Mouse (Mus musculus): Measurements from ENCODE around the gene Rex1bd. TPM values are rescaled to one million over a fixed set of nuclear protein-coding genes. Genes with fewer than 3 reads are reported as not detected.
A peak's percentile ranks its signal among the peaks of the same experiment; 100 is the strongest.

The Rex1bd gene
- total RNA-seq (2021): 100 to 1,000 TPM; 108 to 114 TPM

- peak; percentile 96 for DNase-seq
- intact Hi-C loops (cut with DNase I): loop anchor here (10.0 kb wide), 1 partner anchor 92 kb away; no protein-coding TSS in a partner anchor
These were observed at the start of gene Rex1bd for GRCm38 (mm10) chr8:70506328-70507026. Gene Rex1bd (minus strand): TSS chr8:70506752.

- intact Hi-C loops (cut with DNase I): no loop called here
- no peak for DNase-seq
These were observed 48.7 kb upstream of the Rex1bd start for GRCm38 (mm10) chr8:70555079-70555747.

- intact Hi-C loops (cut with DNase I): no loop called here
- peak; percentile 88 to 89 for DNase-seq
These were observed 47.2 kb upstream of the Rex1bd start for GRCm38 (mm10) chr8:70553740-70554139.

GRCm38 (mm10) chr8:70552836-70553235 is 46.3 kb upstream of the Rex1bd start:
- DNase-seq: peak; percentile 70
- intact Hi-C loops (cut with DNase I): no loop called here

- peak; percentile 60 to 73 for DNase-seq
- intact Hi-C loops (cut with DNase I): no loop called here
These were observed 45.1 kb upstream of the Rex1bd start for GRCm38 (mm10) chr8:70551558-70552161.

- DNase-seq: no peak
- intact Hi-C loops (cut with DNase I): no loop called here
These were observed 43.0 kb upstream of the Rex1bd start for GRCm38 (mm10) chr8:70549412-70550184.

GRCm38 (mm10) chr8:70547762-70548161 is 41.2 kb upstream of the Rex1bd start:
- intact Hi-C loops (cut with DNase I): no loop called here
- DNase-seq: no peak

GRCm38 (mm10) chr8:70546412-70546811 is 39.9 kb upstream of the Rex1bd start:
- intact Hi-C loops (cut with DNase I): no loop called here
- DNase-seq: no peak

- intact Hi-C loops (cut with DNase I): no loop called here
- DNase-seq: peak; percentile 31 to 52
These were observed 37.7 kb upstream of the Rex1bd start for GRCm38 (mm10) chr8:70544200-70544687.

- intact Hi-C loops (cut with DNase I): no loop called here
- no peak for DNase-seq
These were observed 34.5 kb upstream of the Rex1bd start for GRCm38 (mm10) chr8:70541081-70541480.

- peak in 1 of 2 experiments; percentile 35 for DNase-seq
These were observed 34.0 kb upstream of the Rex1bd start for GRCm38 (mm10) chr8:70540507-70541071.

GRCm38 (mm10) chr8:70540013-70540506 is 33.5 kb upstream of the Rex1bd start:
- DNase-seq: no peak

More at GRCm38 (mm10) chr8:70540507-70541071, 34.0 kb upstream of the Rex1bd start:
- intact Hi-C loops (cut with DNase I): no loop called here

GRCm38 (mm10) chr8:70539077-70539813 is 32.7 kb upstream of the Rex1bd start, which contains the start of gene Ell:
Gene Ell (plus strand): TSS chr8:70539457.
- intact Hi-C loops (cut with DNase I): no loop called here
- DNase-seq: peak; percentile 99 to 100

More at GRCm38 (mm10) chr8:70540013-70540506, 33.5 kb upstream of the Rex1bd start:
- intact Hi-C loops (cut with DNase I): no loop called here

- DNase-seq: peak; percentile 99 to 100
- intact Hi-C loops (cut with DNase I): no loop called here
These were observed 32.1 kb upstream of the Rex1bd start for GRCm38 (mm10) chr8:70538633-70539076.

GRCm38 (mm10) chr8:70538024-70538579 is 31.6 kb upstream of the Rex1bd start:
- peak; percentile 61 to 77 for DNase-seq
- intact Hi-C loops (cut with DNase I): no loop called here

- no peak for DNase-seq
- intact Hi-C loops (cut with DNase I): no loop called here
These were observed 29.1 kb upstream of the Rex1bd start for GRCm38 (mm10) chr8:70535701-70536100.

GRCm38 (mm10) chr8:70535221-70535620 is 28.7 kb upstream of the Rex1bd start:
- intact Hi-C loops (cut with DNase I): no loop called here
- DNase-seq: no peak

- no peak for DNase-seq
- intact Hi-C loops (cut with DNase I): no loop called here
These were observed 27.7 kb upstream of the Rex1bd start for GRCm38 (mm10) chr8:70534281-70534680.

- no peak for DNase-seq
- intact Hi-C loops (cut with DNase I): no loop called here
These were observed 23.8 kb upstream of the Rex1bd start for GRCm38 (mm10) chr8:70530314-70530713.
